Mouse (Mus musculus): ENCODE results near the gene Atp6v0e.

GRCm38 (mm10) chr17:26659573-26659915, 3.5 kb upstream of the Atp6v0e start:
- TF ChIP-seq GATA1 (IDR thresholded peaks at IDR 0.05; ENCODE audit: borderline replicate concordance, low read length) (no peak), FLI1 (IDR thresholded peaks at IDR 0.05; ENCODE audit: low read length) (no peak)
